Mouse (Mus musculus) lung, adult 2 months (tissue): Measurements from ENCODE around the gene Stk4.

ENCODE experiments used
- CTCF ChIP-seq: fragments of 200-500 bp; IDR thresholded peaks from 2 replicates; pipeline ENCODE4 v1.5.1; 2011; ENCODE audit warnings: mild to moderate bottlenecking, low read length, control low read depth; ENCODE audit not compliant: insufficient read depth
- POLR2A ChIP-seq: fragments of 200-500 bp; IDR thresholded peaks from 2 replicates; pipeline ENCODE4 v1.6.1; 2011; ENCODE audit warnings: low read depth, mild to moderate bottlenecking, control low read depth, low read length, borderline replicate concordance; ENCODE audit errors: extremely low read depth

- TF ChIP-seq POLR2A, result no peak
- TF ChIP-seq CTCF, result no peak
These were observed 86.0 kb downstream of the Stk4 start for GRCm38 (mm10) chr2:164156158-164156557.
